Mouse (Mus musculus): ENCODE results near the gene Cacna2d1.

GRCm38 (mm10) chr5:15983354-15983753 is 48.9 kb downstream of the Cacna2d1 start:
- TF ChIP-seq CTCF (conservative IDR thresholded peaks at IDR 0.05; ENCODE audit: low read length) = no peak
- no peak for TF ChIP-seq POU5F1 (IDR thresholded peaks at IDR 0.05; ENCODE audit: borderline replicate concordance, low read length)
- TF ChIP-seq NANOG (IDR thresholded peaks at IDR 0.05; ENCODE audit: borderline replicate concordance, low read length) = no peak

Data from E14TG2a.4 (cell line).